Mouse (Mus musculus) thymus, adult 2 months (tissue): ENCODE data around the gene Gpr108.

Experiments
- CTCF ChIP-seq: fragments of 200-500 bp; IDR thresholded peaks from 2 replicates; pipeline ENCODE4 v1.5.1; 2012; ENCODE audit warnings: mild to moderate bottlenecking, control low read depth, low read length, moderate library complexity, borderline replicate concordance; ENCODE audit not compliant: control insufficient read depth, poor library complexity, insufficient read depth; ENCODE audit errors: extremely low read depth
- POLR2A ChIP-seq: fragments of 200-500 bp; IDR thresholded peaks from 2 replicates; pipeline ENCODE4 v1.6.1; 2012; ENCODE audit warnings: mild to moderate bottlenecking, low read length, control low read depth, moderate library complexity; ENCODE audit not compliant: control insufficient read depth, poor library complexity, insufficient read depth; ENCODE audit errors: extremely low read depth

GRCm38 (mm10) chr17:57211501-57211900 lies 36.7 kb downstream of the Gpr108 start:
- TF ChIP-seq CTCF (no peak), POLR2A (no peak)
